Mouse (Mus musculus) bone marrow, adult 2 months (tissue): ENCODE data around the gene Ces1a. TPM values are rescaled to one million over a fixed set of nuclear protein-coding genes. Genes with fewer than 3 reads are reported as not detected.

Source experiments
- H3K27ac ChIP-seq: fragments of 200-500 bp; 2 replicates; pipeline ENCODE4 v1.5.1; 2012; ENCODE audit warnings: low read depth, mild to moderate bottlenecking, control low read depth, inconsistent platforms, low read length; ENCODE audit not compliant: control insufficient read depth, poor library complexity, insufficient read depth
- H3K4me1 ChIP-seq: fragments of 200-500 bp; 2 replicates; pipeline ENCODE4 v1.6.1; 2011; ENCODE audit warnings: low read length; ENCODE audit not compliant: control insufficient read depth, insufficient read depth
- H3K4me3 ChIP-seq: fragments of 200-500 bp; replicated peaks from 2 replicates; pipeline ENCODE3; 2011; ENCODE audit warnings: mild to moderate bottlenecking, low read depth, low read length, control low read depth; ENCODE audit not compliant: control insufficient read depth
- CTCF ChIP-seq: fragments of 200-500 bp; IDR thresholded peaks from 2 replicates; pipeline ENCODE4 v1.5.1; 2011; ENCODE audit warnings: low read length, control low read depth; ENCODE audit not compliant: control insufficient read depth, insufficient read depth
- POLR2A ChIP-seq: fragments of 200-500 bp; IDR thresholded peaks from 2 replicates; pipeline ENCODE4 v1.6.1; 2011; ENCODE audit warnings: low read depth, mild to moderate bottlenecking, control low read depth, low read length, borderline replicate concordance; ENCODE audit not compliant: control insufficient read depth
- WGBS: fragments of 180-500 bp; shearing (Covaris S2); methylation state at CpG from one replicate; pipeline ENCODE4 v1.1.7; 2018; 5-methylcytosine and 5-hydroxymethylcytosine counted together
- polyA plus RNA-seq: library from polyadenylated mRNA; stranded (reverse); fragments of >200 nt; gene quantifications from 2 replicates; pipeline ENCODE4 v1.2.4, GENCODE M21; 2011; ENCODE audit warnings: low replicate concordance; ENCODE audit not compliant: missing spikeins, insufficient read depth, insufficient read length

Gene Ces1a
- not detected in 2 replicates for polyA plus RNA-seq

GRCm38 (mm10) chr8:93048092-93048491 is at the start of gene Ces1a:
TSS of gene Ces1a (minus strand) at chr8:93048192.
- Histone ChIP-seq H3K4me3 (no peak within 1 kb of the TSS), H3K4me1 (no peaks in the 10 kb centered on the region), H3K27ac (no peak within 1 kb of the TSS)
- 74% methylated on average over 3 of the region's 3 CpGs for WGBS
- TF ChIP-seq POLR2A (no peak), CTCF (no peak)

- no peaks in the 10 kb centered on the region for H3K4me1 ChIP-seq
- no peak for TF ChIP-seq CTCF
- no peak for TF ChIP-seq POLR2A
Observed at GRCm38 (mm10) chr8:93095376-93095775, 47.4 kb upstream of the Ces1a start.

GRCm38 (mm10) chr8:93091324-93091723 is 43.3 kb upstream of the Ces1a start:
- TF ChIP-seq POLR2A (no peak), CTCF (no peak)
- Histone ChIP-seq H3K4me1 (no peaks in the 10 kb centered on the region), H3K4me3 (no peak overlapping the region), H3K27ac (no peak overlapping the region)
- 59% methylated on average over 1 of the region's 1 CpGs for WGBS

More at GRCm38 (mm10) chr8:93095376-93095775, 47.4 kb upstream of the Ces1a start:
- Histone ChIP-seq H3K4me3 (no peak overlapping the region), H3K27ac (no peak overlapping the region)

GRCm38 (mm10) chr8:93088686-93089122 is 40.7 kb upstream of the Ces1a start:
- TF ChIP-seq CTCF (no peak), POLR2A (no peak)
- Histone ChIP-seq H3K27ac (no peak overlapping the region), H3K4me3 (no peak overlapping the region), H3K4me1 (no peaks in the 10 kb centered on the region)
- WGBS: 16% methylated on average over 2 of the region's 2 CpGs

- no peak overlapping the region for H3K27ac ChIP-seq
- no peak overlapping the region for H3K4me3 ChIP-seq
- WGBS: 57% methylated on average over 7 of the region's 7 CpGs
- TF ChIP-seq POLR2A: no peak
- TF ChIP-seq CTCF: no peak
- H3K4me1 ChIP-seq: no peaks in the 10 kb centered on the region
Observed at GRCm38 (mm10) chr8:93088193-93088592, 40.2 kb upstream of the Ces1a start.

GRCm38 (mm10) chr8:93079887-93080286 is 31.9 kb upstream of the Ces1a start, which contains the start of gene Ces1b:
TSS of gene Ces1b (minus strand) at chr8:93080017.
- Histone ChIP-seq H3K27ac (no peak within 1 kb of the TSS), H3K4me1 (no peaks in the 10 kb centered on the region), H3K4me3 (no peak within 1 kb of the TSS)
- WGBS: 70% methylated on average over 2 of the region's 2 CpGs
- no peak for TF ChIP-seq CTCF
- TF ChIP-seq POLR2A: no peak

- Histone ChIP-seq H3K4me3 (no peak overlapping the region), H3K4me1 (no peaks in the 10 kb centered on the region), H3K27ac (no peak overlapping the region)
- WGBS: 41% methylated on average over 4 of the region's 4 CpGs
- no peak for TF ChIP-seq CTCF
- TF ChIP-seq POLR2A: no peak
Observed at GRCm38 (mm10) chr8:93075251-93075650, 27.3 kb upstream of the Ces1a start.

GRCm38 (mm10) chr8:93063416-93064117 is 15.6 kb upstream of the Ces1a start:
- TF ChIP-seq CTCF (no peak), POLR2A (no peak)
- no peak overlapping the region for H3K27ac ChIP-seq
- H3K4me3 ChIP-seq: no peak overlapping the region
- WGBS: 72% methylated on average over 3 of the region's 3 CpGs
- no peaks in the 10 kb centered on the region for H3K4me1 ChIP-seq
